Mouse (Mus musculus): ENCODE data around the gene Ano2. TPM values are rescaled to one million over a fixed set of nuclear protein-coding genes. Genes with fewer than 3 reads are reported as not detected.

The Ano2 gene
- polyA plus RNA-seq, 1 experiment from 2014 or later, result 0.05 TPM

Other genes starting within 250 kb of the Ano2 start
- 490 and 511 TPM in 2 replicates for gene Cd9, start 195.6 kb upstream of the Ano2 start, polyA plus RNA-seq (2015; fragmentation: Nextera tagmentation; extraction: Ambion mirVana)
- gene Vwf, start 143.6 kb upstream of the Ano2 start, polyA plus RNA-seq (2015; fragmentation: Nextera tagmentation; extraction: Ambion mirVana), result 7.9 and 11.3 TPM in 2 replicates